Mouse (Mus musculus) cerebellum, postnatal 14 days (tissue): Measurements from ENCODE around the gene Bpifa2.
"Not testable (repeated sequence)": the region's sequence is repeated elsewhere in the genome, so short reads cannot be mapped to it uniquely, and the experiment has no call there.

Experiments used
- DNase-seq, 2 experiments: peaks; one replicate each; pipeline ENCODE4 v3.0.0; 2021; ENCODE audit warnings: mixed read lengths in 2 of 2

The Bpifa2 gene

GRCm38 (mm10) chr2:154007965-154008364 lies at the start of gene Bpifa2:
TSS of gene Bpifa2 (plus strand) at chr2:154008265.
- no peak for DNase-seq

- DNase-seq, result peak; percentile 65 to 76
Measured at GRCm38 (mm10) chr2:153962821-153963331, 45.2 kb upstream of the Bpifa2 start.

- DNase-seq, result peak; percentile 96 to 97
Measured at GRCm38 (mm10) chr2:153963334-153963733, 44.7 kb upstream of the Bpifa2 start.

- no peak for DNase-seq
Measured at GRCm38 (mm10) chr2:153970221-153970620, 37.8 kb upstream of the Bpifa2 start.

- DNase-seq, result no peak
Measured at GRCm38 (mm10) chr2:153974582-153974981, 33.5 kb upstream of the Bpifa2 start, which contains the start of gene Bpifa6. TSS of gene Bpifa6 (plus strand) at chr2:153974945.

- peak; percentile 89 to 95 for DNase-seq
Measured at GRCm38 (mm10) chr2:153995770-153996169, 12.3 kb upstream of the Bpifa2 start.

GRCm38 (mm10) chr2:154000501-154000900 lies 7.6 kb upstream of the Bpifa2 start:
- no peak for DNase-seq

- DNase-seq, result no peak
Measured at GRCm38 (mm10) chr2:154001056-154001455, 7.0 kb upstream of the Bpifa2 start.

GRCm38 (mm10) chr2:154004456-154004855 lies 3.6 kb upstream of the Bpifa2 start:
- DNase-seq, result no peak

GRCm38 (mm10) chr2:154005094-154005493 lies 3.0 kb upstream of the Bpifa2 start:
- DNase-seq, result peak in 1 of 2 experiments; percentile 8

- DNase-seq, result no peak
Measured at GRCm38 (mm10) chr2:154005734-154006133, 2.3 kb upstream of the Bpifa2 start.

GRCm38 (mm10) chr2:154006331-154006730 lies 1.7 kb upstream of the Bpifa2 start:
- DNase-seq, result peak; percentile 16 to 36

GRCm38 (mm10) chr2:154007381-154007780 lies 684 bp upstream of the Bpifa2 start:
- DNase-seq, result no peak

- DNase-seq, result no peak
Measured at GRCm38 (mm10) chr2:154017990-154018389, 9.9 kb downstream of the Bpifa2 start.

- not testable (repeated sequence) for DNase-seq
Measured at GRCm38 (mm10) chr2:154024676-154025075, 16.6 kb downstream of the Bpifa2 start.

- DNase-seq, result peak; percentile 73 to 81
Measured at GRCm38 (mm10) chr2:154038932-154039331, 30.9 kb downstream of the Bpifa2 start.

- no peak for DNase-seq
Measured at GRCm38 (mm10) chr2:154044743-154045142, 36.7 kb downstream of the Bpifa2 start.

GRCm38 (mm10) chr2:154058690-154059089 lies 50.6 kb downstream of the Bpifa2 start:
- peak in 1 of 2 experiments; percentile 14 for DNase-seq
